Mouse (Mus musculus) olfactory bulb, adult 2 months (tissue): ENCODE data around the gene Tenm2.

Experiments used
- CTCF ChIP-seq: fragments of 200-500 bp; IDR thresholded peaks from 2 replicates; pipeline ENCODE4 v1.5.1; 2012; ENCODE audit warnings: low read depth, mild to moderate bottlenecking, low read length, moderate library complexity; ENCODE audit not compliant: insufficient read depth
- POLR2A ChIP-seq: fragments of 200-500 bp; IDR thresholded peaks from 2 replicates; pipeline ENCODE4 v1.6.1; 2012; ENCODE audit warnings: mild to moderate bottlenecking, low read depth, low read length, moderate library complexity; ENCODE audit not compliant: insufficient read depth

DNA sequence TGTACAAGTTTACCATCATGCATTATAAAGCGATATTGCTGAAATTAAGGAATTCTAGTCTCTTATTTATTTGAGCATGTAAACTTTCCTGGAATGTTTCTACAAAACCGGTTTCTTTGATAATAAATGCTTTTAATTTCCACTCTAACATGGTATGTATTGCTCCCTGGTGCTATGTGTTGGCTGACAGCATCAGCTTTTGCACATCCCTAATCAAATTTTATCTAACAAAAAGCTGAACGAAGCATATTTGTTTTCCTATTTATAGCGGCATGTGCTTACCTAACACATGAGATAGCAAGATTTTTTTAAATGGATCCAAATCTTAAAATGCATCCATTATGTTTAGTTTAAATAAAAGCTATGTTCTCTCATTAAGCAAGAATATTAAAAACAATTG lies 434.1 kb downstream of the Tenm2 start:
- TF ChIP-seq CTCF (no peak), POLR2A (no peak)
